Mouse (Mus musculus): ENCODE data around the gene Epb41l4b.

Epb41l4b gene

GRCm38 (mm10) chr4:57066936-57067335 is 76.3 kb downstream of the Epb41l4b start:
- in situ Hi-C loops (cut with MboI; ENCODE audit: low sequenced_read_pairs), result no loop called here

GRCm38 (mm10) chr4:57065273-57065672 is 78.0 kb downstream of the Epb41l4b start:
- in situ Hi-C loops (cut with MboI; ENCODE audit: low sequenced_read_pairs), result no loop called here

DNA sequence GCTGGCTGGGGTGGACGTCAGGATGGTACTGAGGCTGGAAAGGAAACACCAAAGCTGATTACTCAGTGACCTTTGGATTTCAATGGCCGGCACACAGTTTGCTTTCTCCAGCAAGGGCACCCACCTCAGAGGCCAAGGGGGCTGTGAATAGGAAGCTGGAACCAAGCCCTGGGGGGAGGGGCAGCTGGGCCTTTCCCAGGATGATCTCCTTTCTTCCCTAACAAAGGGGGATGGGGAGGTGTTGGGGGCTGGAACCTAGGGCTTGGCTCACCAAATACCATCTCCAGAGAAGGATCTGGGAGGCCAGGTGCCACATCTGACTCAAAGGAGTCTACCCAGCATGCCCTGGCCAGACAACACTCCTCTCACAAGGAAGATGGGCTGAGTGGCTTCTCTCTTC is 78.4 kb downstream of the Epb41l4b start:
- in situ Hi-C loops (cut with MboI; ENCODE audit: low sequenced_read_pairs), result no loop called here

DNA sequence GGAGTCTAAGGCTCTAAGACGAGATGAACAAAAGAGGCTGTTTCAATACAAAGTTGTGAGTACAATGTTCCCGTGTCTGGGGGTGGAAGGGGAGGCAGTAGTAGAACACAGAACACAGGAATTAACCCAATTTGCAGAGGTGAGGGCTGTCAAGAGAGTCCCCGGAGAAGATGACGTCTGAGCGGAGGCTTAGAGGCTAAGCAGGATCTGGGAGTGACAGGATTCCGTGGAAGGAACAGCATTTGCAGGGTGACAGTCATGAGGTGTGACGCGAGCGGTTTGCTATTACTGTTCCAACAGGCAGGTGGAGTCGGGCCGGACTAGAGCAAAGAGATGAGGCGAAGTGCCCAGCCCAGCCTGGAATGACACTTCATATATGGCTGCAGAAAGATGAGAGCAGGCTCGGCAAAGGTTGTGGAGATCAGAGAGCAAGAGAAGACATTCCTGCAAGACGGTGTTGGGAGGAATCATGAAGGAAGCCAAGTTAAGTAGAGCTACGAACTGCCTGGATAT is 82.9 kb downstream of the Epb41l4b start:
- in situ Hi-C loops (cut with MboI; ENCODE audit: low sequenced_read_pairs), result no loop called here

DNA sequence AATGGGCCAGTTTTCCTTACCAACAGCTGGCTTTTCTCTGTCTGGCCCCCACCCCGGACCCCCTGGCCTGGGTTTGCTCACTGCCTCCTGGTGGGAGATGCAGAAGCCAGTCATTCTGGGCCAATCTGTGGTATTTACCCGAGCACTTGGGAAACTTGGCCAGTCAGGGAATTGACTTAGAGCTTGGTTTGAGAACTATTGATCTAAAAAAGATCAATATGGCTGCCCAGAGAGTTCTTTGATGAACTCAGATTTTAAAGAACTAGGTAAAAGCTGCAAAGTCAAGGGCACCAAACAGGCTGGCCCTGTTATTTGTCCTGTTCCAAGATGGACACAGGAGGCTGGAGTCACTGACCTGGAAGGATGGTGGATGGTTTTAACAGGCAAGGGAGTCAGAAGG is 84.6 kb downstream of the Epb41l4b start:
- in situ Hi-C loops (cut with MboI; ENCODE audit: low sequenced_read_pairs), result no loop called here

DNA sequence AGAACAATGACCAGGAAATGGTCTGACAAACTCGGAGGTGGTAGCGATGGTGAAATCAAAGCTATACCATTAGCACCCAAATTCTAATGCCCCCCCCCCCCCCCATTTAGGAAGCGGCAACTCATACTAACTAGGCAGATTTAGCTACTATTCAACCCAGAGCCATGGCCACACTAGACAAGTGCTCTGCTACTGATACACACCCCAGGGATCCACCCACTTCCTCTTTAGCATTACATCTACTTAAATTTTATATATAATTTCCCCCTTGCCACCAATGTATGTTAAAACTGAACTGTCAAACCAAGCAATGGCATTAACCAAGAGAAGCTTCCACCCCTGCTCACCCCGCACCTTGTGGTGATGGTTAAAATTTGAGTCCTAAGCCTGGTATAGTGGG is 85.6 kb downstream of the Epb41l4b start:
- in situ Hi-C loops (cut with MboI; ENCODE audit: low sequenced_read_pairs), result no loop called here

- in situ Hi-C loops (cut with MboI; ENCODE audit: low sequenced_read_pairs), result no loop called here
These were observed 87.6 kb downstream of the Epb41l4b start for GRCm38 (mm10) chr4:57055635-57056034.

GRCm38 (mm10) chr4:57049281-57049921 is 93.8 kb downstream of the Epb41l4b start:
- in situ Hi-C loops (cut with MboI; ENCODE audit: low sequenced_read_pairs), result no loop called here

- in situ Hi-C loops (cut with MboI; ENCODE audit: low sequenced_read_pairs), result no loop called here
These were observed 94.7 kb downstream of the Epb41l4b start for GRCm38 (mm10) chr4:57048566-57048965.

DNA sequence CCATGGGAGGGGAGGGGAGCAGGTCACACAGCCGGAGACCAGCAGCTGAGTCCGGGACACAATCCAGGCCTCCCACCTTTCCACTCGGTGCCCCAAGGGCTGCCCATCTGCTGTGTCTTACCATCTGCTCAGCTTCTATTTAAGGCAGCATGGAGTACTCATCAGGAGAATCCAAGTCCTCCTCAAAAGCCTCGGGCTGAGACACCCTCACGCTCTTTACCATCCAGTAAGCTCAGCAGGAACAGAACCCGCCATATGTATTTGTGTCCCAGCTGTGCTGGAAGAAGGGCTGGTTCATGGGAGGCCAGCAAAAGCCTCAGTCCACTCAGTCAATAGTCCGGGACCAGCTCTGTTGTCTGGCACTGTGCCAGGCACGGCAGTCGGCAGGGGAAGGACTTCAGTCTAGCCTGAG is 97.1 kb downstream of the Epb41l4b start:
- in situ Hi-C loops (cut with MboI; ENCODE audit: low sequenced_read_pairs), result no loop called here

- in situ Hi-C loops (cut with MboI; ENCODE audit: low sequenced_read_pairs), result no loop called here
These were observed 99.6 kb downstream of the Epb41l4b start for GRCm38 (mm10) chr4:57043621-57044020.

DNA sequence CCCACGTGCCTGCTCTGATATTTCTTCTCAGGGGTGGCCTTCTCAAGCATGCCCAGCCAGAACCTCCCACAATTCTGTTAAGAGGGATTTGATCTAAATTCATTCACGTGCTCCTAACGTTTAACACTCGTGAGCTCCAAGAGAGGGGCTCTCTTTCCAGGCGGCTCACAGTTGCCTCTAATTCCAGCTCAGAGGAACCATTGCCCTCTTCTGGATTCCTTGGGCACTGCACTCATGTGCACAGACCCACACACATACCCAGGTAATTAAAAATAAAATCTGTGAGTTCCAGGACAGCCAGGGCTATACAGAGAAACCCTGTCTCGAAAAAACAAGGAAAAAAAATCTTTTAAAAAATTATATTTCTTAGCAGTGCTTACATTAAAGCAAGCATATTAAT is 101.6 kb downstream of the Epb41l4b start:
- in situ Hi-C loops (cut with MboI; ENCODE audit: low sequenced_read_pairs), result no loop called here

GRCm38 (mm10) chr4:57041211-57041610 is 102.0 kb downstream of the Epb41l4b start:
- in situ Hi-C loops (cut with MboI; ENCODE audit: low sequenced_read_pairs), result no loop called here

DNA sequence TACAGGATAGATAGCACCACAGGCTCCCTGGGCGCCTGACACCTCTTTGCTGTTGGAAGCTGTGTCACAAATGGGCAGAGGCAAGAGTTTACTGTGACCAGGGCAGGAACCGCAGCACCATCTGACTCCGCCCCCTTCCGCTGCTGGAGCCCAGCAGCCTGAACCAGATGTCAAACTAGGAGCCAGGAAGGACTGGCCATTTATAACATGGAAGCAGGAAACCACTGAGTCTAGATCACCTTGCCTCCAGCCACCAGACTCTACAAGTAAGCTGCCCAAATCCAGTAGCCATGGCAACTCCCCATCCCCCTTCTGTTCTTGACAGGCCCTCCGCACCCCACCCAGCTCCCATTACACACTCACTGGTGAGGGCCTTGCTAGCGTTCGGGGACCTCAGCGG is 102.8 kb downstream of the Epb41l4b start:
- in situ Hi-C loops (cut with MboI; ENCODE audit: low sequenced_read_pairs), result no loop called here

- in situ Hi-C loops (cut with MboI; ENCODE audit: low sequenced_read_pairs), result no loop called here
These were observed 103.9 kb downstream of the Epb41l4b start for GRCm38 (mm10) chr4:57039127-57040031.

DNA sequence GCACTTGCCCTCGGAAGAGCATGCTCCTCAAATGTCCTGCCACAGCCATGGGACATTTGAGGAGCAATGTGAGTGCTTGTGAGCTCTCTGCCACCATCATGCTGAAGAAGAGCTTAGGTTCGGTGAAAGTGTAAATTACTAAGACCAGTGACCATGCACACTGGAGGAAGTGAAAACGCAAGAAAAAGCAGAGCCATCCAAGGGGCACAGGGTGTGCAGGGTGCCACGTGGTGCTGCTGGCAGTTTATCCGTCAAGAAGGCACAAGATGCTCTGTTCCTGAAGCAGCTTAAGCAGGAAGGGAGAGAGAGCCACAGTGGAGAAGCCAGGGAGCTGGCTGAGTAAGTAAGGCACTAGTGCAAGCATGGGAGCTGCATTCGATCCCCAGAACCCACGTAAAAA is 105.7 kb downstream of the Epb41l4b start:
- in situ Hi-C loops (cut with MboI; ENCODE audit: low sequenced_read_pairs), result no loop called here

DNA sequence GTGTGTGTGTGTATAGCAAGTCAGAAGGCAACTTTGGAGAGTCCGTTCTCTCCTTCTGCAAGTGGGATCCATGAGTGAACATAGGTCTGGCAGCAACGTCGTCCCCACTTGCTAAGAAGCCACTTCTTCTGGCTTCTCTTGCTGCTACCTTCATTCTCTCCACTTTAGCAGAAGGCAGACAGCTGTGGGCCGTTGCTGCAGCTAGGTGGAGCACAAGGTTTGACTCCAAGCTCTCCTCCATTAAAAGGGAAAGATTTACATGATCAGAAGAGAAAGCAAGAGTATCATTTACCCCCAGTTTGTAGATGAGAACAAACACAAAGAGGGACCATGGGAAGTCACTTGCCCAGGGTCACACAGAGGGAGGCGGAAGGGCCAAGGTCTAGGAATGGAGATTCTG is 109.1 kb downstream of the Epb41l4b start:
- in situ Hi-C loops (cut with MboI; ENCODE audit: low sequenced_read_pairs), result no loop called here

GRCm38 (mm10) chr4:57031440-57031839 is 111.8 kb downstream of the Epb41l4b start:
- in situ Hi-C loops (cut with MboI; ENCODE audit: low sequenced_read_pairs), result no loop called here

GRCm38 (mm10) chr4:57027954-57028353 is 115.3 kb downstream of the Epb41l4b start:
- in situ Hi-C loops (cut with MboI; ENCODE audit: low sequenced_read_pairs), result no loop called here

- in situ Hi-C loops (cut with MboI; ENCODE audit: low sequenced_read_pairs), result no loop called here
These were observed 119.7 kb downstream of the Epb41l4b start for GRCm38 (mm10) chr4:57023527-57023926.

- in situ Hi-C loops (cut with MboI; ENCODE audit: low sequenced_read_pairs), result no loop called here
These were observed 121.9 kb downstream of the Epb41l4b start for GRCm38 (mm10) chr4:57021288-57021687.

DNA sequence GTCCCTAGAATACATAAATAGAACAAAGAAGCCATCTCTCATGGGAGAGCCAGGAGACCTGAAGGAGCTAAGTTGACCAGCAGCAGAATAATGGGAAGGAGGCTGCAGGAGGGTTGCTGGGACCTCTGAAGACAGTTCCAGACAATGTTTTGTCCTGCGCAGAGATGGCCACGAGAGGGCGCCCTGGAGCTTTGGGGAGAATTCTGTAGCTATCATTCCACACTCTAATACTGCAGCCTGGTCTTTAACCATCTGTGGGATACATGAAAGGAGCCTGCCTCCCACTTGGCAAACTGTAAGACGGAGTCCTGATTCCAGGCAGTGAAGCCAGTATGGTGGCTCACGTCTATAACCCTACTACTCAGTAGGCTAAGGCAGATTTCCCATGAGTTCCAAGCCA is 126.0 kb downstream of the Epb41l4b start:
- in situ Hi-C loops (cut with MboI; ENCODE audit: low sequenced_read_pairs), result no loop called here
